Mouse (Mus musculus) cerebellum, postnatal 10 days (tissue): Measurements from ENCODE around the gene Tcf7l2.

ENCODE experiments used
- DNase-seq, 2 experiments: peaks; one replicate each; pipeline ENCODE4 v3.0.0; 2021; ENCODE audit warnings: mixed read lengths in 2 of 2

The Tcf7l2 gene

DNA sequence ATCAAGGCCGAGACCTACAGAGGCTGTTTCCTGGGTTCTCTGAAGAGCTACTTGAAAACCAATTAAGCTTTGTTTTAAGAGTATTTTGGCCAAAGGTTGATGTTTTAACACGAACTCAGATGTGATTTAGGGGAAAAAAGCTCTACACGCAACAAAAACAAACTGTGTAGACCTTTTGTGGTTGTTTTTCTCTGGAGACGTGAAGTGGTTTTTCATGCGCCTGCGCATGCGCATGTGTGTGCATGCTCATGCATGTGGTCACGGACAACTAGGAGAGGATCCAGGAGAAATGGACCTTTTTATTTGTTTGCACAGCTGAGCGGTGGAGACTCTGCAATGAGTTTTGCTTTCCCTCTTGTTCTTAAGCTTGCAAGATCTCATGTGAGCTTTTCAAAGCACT, 17.4 kb downstream of the Tcf7l2 start:
- DNase-seq, result no peak

DNA sequence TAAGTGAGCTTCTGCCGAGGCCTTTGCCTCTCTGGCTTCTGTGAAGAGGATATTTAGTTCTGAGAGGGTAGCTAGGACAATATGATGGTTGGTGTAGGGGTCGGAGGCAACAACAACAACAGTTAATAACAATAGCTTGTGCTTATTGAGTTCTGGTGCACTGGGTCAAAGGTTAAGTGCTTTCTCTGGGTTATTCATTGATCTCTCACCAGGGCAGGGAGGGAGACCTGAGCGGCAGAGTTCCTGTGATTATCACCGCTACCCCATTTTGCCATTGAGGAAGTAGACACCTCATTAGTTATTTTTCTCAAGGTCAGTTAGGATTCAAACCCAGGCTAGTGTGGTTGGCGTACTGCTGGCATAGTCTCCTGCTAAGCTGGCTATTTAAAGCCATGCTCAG, 19.5 kb downstream of the Tcf7l2 start:
- DNase-seq, result no peak

DNA sequence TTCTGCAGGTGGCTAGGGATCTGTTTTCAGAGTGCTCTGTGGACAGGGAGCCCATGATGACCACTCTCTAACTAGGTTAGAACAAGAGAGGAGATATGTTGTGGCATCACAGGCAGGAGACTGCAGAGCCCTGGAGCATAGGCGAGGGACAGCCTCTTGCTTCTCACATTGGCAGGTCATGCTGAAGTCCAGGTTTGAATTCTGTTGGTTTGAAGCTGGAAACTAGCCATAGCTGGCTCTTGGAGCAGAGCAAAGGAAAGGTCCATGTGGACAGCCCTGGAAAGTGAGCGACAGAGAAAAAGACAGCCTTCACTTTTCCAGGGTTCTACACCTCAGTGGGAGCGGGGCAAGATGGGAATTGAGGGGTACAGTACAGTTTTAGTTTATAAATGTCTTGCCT, 20.6 kb downstream of the Tcf7l2 start:
- DNase-seq, result no peak

DNA sequence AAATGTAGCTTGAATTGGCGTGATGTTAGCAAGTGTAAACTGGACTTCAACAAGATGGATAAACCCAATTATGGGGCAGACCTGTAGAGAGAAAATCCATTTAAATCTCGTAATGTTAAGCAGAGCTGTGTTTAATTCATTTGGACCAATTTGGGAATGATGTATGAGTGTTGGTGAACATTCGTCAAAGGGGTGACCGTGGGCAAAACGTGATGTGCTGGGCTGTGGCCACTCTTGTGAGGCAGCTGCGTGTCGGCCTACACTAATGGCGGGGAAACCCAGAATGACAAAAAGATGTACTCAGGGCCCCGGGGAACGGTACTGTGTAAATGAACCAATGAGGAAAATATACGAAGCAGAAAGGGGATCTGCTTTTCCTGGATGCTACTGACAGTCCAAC, 24.2 kb downstream of the Tcf7l2 start:
- no peak for DNase-seq

DNA sequence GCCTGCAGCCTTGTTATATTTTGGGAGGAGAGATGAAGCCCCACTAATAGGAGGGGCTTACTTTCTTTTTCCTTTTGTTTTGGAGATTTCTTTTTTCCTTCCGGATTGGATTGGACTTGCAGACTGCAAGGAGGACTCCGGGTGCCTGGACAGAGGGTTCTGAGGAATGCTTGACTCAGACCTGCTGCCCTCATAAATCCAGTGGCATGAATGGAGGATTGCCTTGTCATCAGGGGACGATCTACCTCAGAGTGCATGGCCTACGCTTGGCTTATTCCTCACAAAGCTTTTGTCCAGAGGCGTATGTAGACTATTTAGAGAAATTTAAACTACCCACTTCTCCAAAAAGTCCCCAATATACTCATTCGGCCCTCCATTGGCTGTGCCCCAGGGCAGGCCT, 25.5 kb downstream of the Tcf7l2 start:
- no peak for DNase-seq

DNA sequence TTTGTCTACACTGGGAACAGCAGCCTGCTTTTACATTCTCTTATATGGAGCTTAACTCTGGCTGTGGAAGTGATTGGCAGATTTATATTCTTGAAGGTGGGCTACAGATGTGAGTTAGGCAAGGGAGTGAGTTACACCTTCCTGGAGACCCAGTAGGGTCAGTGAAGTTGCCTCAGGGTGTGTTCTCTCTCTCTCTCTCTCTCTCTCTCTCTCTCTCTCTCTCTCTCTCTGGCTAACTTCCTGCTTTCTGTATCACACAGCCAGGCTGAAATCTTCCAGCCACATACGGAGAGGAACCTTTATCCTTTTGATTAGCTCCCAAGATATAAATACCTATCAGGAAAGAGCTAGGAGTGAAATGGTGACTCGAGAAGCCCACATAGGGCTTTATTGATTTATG, 26.0 kb downstream of the Tcf7l2 start:
- no peak for DNase-seq

DNA sequence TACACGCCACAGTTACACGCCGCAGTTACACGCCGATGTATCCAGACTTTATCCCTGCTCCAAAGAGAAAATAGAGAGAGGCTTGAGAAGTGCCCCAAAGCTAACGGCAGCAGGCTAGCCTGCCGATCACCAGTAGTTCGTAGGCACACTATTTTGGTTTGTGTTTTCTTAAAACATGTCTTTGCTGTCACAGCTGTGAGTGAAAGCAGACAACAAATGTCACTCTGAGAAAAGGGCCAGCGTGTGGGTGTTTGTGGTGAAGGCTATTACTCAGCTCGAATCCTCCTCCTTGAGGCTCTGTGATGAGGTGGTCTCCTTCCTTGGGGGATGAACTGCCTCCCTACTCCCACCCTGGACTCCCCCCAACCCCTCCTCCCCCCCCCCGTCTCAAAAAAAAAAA, 26.6 kb downstream of the Tcf7l2 start:
- DNase-seq, result no peak

DNA sequence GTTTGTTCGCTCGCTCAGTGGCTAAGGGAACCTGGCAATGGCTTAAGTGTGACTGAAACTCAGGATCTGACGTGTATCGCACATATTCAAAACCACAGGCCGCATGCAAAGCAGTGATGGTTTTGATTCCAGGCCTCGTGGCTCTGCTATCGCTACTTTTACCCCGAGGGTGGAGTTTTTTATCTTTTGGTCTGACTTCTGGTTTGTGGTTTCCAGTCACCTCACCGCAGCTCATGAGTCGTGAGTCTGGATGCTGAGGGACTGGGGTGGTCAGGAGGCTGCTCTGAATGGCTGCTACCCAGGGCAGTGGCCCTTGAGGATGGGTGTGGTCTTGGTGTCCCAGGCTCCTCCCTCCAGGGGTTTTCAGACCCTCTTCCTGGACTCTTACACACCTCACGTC, 27.3 kb downstream of the Tcf7l2 start:
- no peak for DNase-seq

DNA sequence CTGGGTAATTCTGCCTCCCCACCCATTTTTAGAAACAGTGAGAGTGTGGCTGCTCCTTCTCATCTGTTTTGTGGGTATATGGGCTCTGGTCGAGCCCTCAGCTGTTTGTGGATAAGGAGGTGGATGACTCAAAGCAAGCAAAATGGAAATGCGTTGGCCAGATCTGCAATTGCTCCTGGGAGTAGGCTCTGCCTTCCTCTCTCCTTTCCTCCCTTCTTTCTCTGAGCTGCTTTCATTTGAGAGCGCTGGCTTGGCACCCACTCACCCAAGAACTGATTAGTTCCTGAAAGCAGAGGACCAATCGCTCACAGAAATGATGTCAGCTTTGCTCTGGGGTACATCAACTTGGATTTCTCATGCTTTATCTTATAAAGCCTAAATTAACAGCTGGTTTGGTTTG, 32.7 kb downstream of the Tcf7l2 start:
- DNase-seq, result no peak

DNA sequence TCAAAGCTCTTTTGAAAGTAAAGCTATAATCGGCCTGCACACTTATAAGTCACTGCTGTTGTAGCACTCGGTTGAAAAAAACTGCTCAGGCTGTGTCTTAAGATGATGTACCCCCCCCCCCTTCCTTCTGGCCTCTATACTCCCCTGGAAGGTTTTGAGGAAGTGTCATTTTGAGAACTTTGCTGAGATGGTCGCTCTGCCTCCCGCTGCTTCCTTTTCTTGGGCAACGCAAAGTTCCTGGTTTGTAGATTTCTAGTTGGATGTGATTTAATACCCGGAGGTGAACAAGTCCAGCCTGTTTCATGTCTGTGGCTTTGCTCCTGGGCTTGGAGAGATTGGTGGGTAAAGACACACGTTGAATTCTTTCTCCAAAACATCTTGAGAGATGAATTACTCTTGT, 33.2 kb downstream of the Tcf7l2 start:
- DNase-seq, result no peak

DNA sequence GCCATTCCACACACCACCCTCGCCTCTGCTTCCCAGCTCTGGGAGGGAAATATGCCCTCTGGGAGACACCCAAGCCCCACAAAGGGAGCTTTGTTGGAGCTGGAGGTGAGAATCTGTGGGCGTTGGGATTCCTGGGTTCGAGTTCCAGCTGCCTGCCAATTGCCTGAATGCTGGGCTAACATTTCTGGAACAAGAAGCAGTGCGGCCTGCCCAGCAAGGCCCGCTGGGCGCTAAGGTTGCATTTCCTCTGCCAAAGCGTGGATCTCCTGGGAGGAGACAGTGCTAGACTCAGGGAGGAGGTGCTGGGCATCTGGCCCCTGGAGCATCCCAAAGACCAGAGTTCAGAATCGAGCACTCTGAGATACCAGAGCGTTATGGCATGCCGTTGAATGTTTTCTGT, 38.3 kb downstream of the Tcf7l2 start:
- DNase-seq, result peak; percentile 36 to 53

DNA sequence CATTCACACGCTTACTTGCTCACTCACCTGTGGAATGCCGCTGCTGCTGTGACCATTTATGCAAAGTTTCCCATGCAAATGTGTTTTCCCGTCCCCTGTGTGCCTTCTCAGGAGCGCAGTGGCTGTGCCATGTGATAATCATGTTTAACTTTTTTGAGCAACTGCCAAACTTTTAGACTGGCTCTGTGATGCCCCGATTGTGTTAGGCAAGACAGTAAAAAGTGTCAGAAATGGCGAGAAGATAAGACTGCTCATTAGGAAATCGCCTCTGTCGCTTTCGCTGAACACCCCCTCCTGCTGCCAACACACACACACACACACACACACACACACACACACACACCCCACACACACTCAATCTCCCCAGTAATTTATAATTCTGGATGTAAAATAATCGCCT, 39.5 kb downstream of the Tcf7l2 start:
- no peak for DNase-seq

DNA sequence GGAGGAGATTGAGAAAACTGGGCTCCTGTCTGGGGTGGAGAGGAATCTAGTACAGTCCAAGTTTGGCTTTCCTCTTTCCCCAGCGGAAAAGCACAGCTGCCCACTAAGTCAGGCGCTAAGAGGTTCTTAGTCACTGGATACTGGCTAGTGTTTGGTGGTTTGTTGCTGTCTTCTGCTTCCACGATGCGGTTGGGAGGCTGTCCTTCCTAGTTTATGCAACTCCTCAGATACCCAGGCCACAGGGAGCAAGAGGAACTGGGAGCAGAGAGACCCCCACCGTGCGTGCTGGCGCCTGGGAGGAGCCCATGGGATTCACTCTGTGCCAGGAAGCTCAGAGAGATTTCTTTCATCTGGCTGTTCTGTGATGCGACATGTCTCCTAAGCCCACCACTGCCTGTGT, 40.1 kb downstream of the Tcf7l2 start:
- DNase-seq, result peak in 1 of 2 experiments; percentile 20

DNA sequence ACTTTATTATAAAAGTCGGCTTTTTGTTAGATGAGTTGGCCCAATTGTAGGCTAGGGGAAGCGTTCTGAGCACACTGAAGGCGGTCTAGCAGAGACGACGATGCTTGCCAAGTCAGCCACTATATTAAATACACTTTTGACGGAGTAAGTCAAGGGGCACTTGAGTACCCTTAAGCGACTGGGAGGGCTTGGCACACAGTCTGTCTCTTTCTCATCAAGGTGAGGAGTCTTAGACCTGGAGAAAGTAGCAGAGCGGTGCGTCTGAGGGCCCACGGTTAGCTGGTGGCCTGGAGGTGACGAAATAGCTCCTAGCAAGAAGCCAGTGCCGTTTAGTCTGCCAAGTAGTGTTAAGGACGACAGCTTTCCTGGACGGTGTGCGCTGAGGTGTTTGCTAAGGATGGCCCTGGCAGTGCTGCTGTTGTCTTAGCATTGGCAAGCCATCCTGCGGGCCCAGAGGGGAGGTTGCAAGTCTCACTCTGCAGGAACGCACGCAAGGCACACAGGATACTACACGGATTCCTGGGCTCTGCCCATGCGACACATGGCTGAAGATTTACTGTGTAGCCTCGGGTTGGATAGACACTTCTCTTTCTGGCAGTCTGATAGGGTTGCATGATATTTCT, 43.3 kb downstream of the Tcf7l2 start:
- DNase-seq, result no peak

DNA sequence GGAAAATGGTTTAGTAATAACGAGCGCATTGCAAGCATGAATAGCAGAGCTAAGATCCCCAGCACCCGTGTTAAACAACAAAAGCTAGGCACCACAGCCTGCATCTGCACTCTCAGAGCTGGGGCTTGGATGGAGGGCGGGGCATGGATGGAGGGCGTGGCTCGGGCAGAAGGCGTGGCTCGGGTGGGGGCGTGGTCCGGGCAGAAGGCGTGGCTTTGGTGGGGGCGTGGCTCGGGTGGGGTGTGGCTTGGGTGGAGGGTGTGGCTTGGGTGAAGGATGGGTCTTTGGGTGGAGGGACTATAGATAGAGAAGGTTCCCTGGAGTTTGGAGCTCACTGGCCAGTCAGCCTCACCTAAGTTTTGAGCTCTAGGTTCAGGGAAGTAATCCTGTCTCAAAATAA, 45.8 kb downstream of the Tcf7l2 start:
- DNase-seq, result no peak

DNA sequence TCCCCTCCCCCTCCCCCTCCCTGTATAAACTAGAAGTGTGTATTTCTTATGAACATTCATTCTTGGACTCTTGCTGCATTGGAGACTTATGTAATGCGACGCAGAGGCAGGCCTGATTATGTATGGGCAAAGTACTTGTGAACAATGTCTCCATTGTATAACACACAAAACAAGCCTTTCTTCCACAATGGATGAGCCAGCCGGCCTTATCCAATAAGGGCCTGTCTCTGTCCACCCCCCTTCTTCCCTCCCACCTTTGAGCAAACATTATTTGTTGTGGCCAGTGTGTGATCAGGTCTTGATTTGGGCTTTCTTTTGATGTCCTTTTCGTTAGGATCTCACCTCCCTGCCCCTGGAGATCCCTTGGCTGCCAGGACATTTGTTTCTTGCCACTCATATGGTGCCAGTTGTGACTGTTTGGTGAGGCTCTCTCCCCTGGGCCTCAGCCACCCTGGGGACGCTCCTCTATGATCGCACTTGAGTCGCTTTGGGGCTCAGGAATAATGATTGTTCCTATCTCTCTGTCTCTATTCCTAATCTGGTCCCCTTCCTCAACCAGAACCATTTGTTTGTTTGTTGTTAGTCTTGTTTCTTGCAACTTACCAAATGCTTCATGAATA, 46.8 kb downstream of the Tcf7l2 start:
- no peak for DNase-seq

DNA sequence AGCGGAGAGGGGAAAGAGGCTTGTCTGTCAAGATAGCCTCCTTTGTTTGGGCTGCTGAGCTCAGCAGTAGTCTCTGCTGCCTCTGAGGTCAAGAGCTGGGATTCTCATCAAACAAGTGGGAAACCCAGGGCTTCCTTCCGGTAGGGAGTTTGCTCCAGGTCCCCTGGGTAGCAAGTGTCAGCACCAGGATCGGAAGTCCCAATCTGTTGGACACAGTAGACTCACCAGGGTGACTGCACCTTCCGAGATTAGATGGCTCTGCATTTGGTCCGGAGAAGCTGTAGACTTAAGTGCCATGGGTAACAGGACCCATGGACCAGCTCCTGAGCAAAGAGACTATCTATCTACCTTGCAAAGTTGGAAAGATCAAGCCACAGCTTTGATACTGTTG, 47.3 kb downstream of the Tcf7l2 start:
- DNase-seq, result no peak

DNA sequence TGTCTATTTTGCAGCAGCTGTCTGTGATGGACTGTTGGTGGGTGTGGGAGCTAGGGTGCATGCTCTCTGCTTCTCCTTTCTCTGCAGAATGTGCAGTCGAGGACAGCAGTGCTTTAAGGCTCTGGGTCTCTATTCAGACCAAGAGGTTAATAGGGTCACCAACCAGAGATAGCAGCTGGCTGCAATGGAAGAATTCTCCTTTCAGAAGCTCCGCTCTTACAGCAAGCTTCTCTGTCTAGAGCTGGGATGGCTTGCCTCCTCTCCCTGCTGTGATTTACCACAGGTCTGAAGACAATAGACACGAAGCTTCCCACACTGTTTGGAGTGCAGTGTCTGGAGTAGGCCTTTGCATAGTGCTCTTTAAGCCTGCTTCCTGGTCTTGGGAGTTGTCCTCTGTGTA, 48.2 kb downstream of the Tcf7l2 start:
- no peak for DNase-seq

DNA sequence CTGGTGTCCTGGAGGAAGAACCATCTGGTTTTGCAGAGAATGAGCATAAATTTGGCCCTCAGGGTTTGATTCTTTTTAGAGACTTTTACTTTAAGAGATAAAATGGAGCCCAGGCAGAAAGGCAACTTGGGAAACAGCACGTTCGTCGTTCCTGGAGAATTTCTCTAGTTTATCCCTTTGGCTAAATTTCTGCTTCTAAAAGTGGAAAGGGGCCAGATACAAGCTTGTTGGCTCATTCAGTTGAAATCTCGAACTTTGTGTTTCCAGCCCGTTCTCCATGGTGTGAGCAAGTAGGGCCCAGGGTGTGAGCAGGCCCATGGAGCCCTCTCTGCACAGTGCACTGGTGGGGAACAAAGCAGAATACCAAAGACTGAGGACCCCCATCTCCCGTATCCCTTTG, 49.7 kb downstream of the Tcf7l2 start:
- DNase-seq, result no peak

DNA sequence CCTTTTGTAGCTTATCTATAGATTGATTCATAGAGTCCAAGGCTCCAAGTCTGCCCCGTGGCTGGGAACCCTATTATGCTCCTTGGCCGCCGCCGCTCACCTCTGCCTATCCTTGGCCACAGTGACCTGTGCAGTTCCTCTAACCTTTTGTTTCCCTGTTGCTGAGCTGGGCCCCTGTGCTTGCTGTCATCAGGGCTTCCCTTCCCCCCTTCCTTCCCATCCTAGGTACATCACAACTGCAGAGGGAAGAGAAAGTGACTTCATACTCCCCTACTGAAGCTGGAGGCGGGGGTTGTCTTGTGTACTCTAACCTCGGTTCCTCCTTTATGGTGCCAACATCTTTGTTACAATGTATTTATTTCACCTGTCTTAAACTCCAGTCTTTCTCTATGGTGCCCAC, 50.3 kb downstream of the Tcf7l2 start:
- no peak for DNase-seq

DNA sequence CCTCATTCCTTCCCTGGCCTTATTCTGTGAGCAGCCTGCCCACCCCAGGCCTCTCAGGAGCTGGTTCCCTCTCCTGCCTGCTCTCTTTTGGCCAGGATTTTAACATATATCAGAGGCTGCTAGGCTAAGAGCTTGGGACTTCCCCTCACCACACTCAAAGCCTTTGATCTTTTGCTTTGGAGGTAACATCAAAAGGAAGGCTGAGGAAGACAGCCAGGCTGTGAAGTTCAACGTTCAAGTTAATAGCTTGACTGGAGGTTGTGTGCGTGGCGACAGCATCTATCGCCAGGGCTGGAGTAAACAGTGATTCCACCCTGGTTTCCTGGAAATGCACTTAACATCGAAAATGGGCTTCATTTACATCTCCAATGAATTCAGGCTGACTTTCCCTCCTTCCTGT, 51.0 kb downstream of the Tcf7l2 start:
- no peak for DNase-seq

DNA sequence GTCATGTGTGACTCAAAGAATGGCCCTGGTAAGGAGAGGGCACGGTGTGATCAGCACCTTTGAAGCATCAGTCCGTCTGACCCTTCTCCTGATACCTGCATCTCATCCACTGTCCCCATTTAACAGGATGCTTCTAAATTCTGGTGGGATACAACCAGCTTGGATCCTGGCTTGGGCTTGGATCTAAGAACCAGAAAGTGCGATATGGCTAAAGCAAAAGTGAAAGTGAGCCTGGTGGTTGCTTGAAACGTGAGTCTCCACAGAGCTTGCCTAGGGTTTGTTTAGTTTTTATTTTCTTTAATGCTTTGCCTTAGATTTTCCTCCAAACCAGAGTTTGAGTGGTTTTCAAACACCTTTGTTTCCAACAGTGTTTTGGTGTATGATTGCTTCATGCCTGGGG, 51.4 kb downstream of the Tcf7l2 start:
- DNase-seq, result no peak

DNA sequence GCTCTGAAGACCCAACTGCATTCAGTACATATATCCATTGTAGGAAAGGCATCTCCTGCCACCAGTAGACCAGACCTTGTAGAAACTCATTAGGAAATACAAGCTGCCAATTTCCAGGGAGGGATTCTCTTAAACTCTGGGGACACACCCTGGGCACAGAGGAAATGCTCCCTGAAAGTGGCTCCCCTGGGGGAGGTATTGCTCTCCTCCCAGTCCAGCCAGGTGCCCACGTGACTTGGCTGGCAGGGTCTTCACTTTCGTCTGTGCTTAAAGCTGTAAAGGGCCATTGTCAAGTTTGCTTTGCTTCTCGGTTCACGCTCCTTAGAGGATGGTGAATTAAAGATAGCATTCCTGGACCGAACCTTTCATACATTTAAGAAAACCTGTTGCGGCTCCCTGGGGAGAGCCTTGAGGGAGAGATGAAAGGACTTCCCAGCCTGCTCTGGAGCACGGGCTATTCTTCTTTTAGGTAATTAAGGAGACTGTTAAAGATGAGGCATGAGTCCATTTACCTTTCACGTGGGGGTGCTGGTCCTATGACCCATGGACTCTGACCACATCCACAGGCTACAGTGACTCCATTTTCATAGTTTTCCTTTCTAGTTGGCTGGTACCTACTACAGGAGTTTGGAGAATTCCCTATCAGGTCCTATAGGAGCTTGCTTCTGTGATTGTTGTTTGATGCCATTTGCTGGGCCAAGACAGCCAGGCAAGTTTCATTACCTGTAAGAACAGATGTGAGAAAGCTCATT, 52.8 kb downstream of the Tcf7l2 start:
- no peak for DNase-seq

DNA sequence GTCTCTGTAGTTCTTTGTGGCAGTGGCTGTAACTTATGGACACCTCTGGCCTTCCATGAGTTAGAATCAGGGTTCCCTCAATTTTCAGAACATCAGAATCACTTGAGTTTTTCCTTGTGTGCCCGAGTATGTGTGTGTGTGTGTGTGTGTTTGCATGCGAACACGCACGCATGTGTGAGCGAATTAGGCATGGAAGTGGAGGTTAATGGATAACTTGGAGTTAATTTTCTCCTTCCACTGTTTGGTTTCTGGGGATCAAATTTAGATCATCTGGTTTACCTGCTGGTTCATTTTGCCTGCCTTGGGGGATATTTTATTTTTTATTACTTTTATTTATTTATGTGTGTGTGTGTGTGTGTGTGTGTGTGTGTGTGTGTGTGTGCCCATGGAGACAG, 53.3 kb downstream of the Tcf7l2 start:
- DNase-seq, result no peak

DNA sequence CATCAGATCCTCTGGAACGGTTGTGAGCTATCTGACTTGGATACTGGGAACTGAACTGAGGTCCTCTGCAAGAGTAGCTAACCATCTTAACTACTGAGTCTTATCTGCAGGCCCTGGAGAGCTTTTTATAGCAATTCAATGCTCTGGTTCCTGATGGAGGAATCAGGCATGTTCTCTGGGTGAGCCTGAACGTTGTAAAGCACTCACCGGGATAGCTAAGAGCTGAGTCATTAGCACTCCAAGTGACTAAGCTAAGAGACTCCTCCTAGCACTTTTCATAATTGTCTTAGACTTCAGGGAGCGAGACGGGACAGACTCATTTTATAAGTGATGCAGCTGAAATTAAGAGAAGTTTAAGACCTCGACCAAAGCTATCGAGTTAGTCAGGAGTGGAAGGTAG, 53.7 kb downstream of the Tcf7l2 start:
- no peak for DNase-seq
